Mouse (Mus musculus) cerebellum, adult 8-10 months (tissue): ENCODE data around the gene Irak3.
"Not testable (repeated sequence)": the region's sequence is repeated elsewhere in the genome, so short reads cannot be mapped to it uniquely, and the experiment has no call there.

Source experiments
- DNase-seq: peaks from one replicate; pipeline ENCODE4 v3.0.0; 2022

Gene Irak3

GRCm38 (mm10) chr10:120153911-120154310 is 48.0 kb downstream of the Irak3 start:
- no peak for DNase-seq

GRCm38 (mm10) chr10:120151672-120152071 is 50.3 kb downstream of the Irak3 start:
- no peak for DNase-seq

DNA sequence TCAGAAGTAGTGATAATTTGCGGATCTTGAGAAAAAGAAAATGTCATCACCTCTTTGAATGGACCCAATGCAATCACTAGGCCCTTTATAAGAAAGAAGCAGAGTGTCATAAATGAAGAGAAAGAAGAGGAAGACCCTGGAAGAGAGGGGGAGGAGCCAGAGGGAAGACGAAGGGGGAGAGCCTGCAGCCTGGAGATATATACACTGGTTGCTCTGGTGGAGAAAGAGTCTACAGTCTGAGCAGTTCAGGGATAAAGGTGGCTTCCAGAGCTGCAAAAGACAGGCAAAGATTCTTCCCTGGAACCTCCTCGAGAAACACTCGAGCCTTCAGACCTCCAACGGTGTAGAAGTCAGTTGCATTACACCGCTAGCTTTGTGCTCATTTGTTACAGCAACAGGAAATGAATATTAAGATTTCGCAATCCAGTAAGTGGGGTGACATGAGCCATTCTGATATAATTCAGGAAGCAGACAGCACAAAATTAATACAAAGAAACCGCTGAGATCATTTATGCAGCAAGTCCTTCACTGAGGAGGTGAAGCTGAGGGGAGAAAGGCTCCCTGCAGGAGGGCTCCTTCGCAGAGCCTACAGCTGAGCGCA is 60.9 kb downstream of the Irak3 start:
- no peak for DNase-seq

DNA sequence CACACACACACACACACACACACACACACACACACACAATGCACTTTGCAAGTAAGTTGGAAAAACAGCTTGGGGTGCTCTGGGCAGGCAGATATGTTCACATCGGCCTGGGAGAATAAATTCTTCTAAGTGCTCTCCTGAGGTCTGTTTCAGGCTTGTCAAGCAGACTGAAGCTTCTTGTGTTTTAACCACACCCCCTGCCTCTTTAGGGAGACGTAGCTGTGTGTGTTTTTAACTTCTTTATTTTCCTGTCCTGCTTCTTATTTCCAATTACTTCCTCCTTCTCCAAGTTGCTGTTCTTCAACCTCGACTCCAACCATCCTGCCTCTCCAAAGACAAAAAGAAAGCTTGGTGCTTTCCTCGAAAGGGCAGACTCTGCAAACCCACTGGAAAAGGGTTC is 61.7 kb downstream of the Irak3 start:
- DNase-seq = no peak

GRCm38 (mm10) chr10:120136020-120136562 is 65.8 kb downstream of the Irak3 start:
- no peak for DNase-seq

GRCm38 (mm10) chr10:120133697-120134096 is 68.2 kb downstream of the Irak3 start:
- no peak for DNase-seq

GRCm38 (mm10) chr10:120130621-120131020 is 71.3 kb downstream of the Irak3 start:
- no peak for DNase-seq

- DNase-seq = no peak
Observed at GRCm38 (mm10) chr10:120128601-120129277, 73.2 kb downstream of the Irak3 start.

DNA sequence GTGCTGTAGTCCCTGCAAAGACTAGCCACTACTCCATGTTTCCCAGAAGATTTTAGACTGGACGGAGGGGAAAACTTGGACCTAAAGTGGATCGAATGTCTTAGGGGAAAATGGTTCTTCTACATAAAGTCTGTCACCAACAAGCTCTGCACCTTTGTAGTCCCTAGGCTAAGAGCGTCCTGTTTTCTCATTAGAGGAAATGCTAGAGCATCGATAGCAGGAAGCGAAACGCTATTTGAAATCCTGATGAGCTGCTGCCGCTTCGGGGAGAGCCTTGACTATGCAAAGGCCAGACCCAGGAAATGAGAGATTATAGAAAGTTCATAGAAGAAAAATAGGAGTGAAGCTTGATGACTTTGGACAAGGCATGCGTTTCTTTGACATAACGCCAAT is 76.5 kb downstream of the Irak3 start:
- DNase-seq = no peak

- peak; percentile 73 for DNase-seq
Observed at GRCm38 (mm10) chr10:120124801-120125464, 77.0 kb downstream of the Irak3 start.

DNA sequence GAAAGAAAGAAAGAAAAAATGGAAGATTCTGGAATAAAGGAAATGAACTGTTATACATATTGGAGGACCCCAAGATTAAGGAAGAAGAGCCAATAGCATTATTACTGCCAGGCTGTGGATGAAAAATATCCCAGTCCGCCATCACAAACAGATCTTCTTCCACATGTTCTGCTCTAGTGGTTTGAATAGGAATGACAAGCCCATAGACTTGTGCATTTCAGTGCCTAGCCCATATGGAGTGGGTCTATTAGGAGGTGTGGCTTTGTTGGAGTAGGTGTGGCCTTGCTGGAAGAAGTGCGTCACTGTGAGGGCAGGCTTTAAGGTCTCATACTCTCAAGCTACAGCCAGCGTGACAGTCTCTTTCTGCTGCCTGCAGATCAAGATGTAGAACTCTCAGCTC is 78.2 kb downstream of the Irak3 start:
- no peak for DNase-seq

DNA sequence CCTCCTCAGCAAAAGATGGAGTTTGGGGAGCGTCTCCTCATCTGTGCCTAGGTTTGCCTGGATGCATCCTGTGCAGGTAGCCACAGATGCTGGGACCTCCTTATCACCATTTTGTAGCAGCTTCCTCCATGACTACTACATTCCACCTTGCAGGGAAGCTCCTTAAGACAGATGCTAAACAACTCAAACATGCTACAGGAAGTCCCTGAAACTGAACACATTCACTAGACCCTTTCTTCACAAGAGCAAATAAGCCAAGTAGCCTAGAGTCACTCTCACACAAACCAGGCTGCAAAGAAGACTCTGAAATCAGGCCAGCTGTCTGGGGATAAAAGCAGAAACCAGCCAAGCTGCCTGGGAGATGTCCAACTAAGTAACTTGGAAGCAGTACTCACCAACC is 86.7 kb downstream of the Irak3 start:
- DNase-seq = no peak

GRCm38 (mm10) chr10:120114493-120114892 is 87.4 kb downstream of the Irak3 start:
- DNase-seq = no peak

DNA sequence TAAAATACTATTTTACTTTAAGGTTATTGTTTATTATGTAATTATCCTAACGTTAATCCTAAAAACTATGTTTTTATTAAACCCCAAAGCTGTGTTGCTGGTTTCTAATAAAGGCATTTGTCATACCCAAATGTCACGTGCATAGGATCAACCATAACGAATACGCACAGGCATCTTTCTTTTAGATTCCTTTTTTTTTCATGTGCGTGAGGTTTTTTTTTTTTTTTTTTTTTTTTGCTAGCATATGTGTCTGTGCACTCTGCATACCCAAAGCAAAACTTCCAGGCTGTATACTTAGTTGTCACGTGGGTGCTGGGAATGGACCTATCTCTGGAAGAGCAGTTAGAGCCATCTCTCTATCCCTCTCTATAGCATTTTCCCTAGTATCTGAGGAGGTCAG is 88.0 kb downstream of the Irak3 start:
- DNase-seq = no peak

DNA sequence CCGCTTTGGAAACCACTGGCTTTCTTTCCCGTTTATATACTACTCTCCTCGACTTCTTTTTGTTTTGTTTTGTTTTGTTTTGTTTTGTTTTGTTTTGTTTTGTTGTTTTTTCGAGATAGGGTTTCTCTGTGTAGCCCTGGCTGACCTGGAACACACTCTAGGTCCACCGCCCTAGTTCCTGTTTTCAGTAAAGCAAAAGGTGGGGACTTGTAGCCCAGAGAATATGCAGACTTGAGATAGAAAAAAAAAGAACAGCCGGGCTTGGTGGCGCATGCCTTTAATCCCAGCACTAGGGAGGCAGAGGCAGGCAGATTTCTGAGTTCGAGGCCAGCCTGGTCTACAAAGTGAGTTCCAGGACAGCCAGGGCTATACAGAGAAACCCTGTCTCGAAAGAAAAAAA is 88.4 kb downstream of the Irak3 start:
- not testable (repeated sequence) for DNase-seq

DNA sequence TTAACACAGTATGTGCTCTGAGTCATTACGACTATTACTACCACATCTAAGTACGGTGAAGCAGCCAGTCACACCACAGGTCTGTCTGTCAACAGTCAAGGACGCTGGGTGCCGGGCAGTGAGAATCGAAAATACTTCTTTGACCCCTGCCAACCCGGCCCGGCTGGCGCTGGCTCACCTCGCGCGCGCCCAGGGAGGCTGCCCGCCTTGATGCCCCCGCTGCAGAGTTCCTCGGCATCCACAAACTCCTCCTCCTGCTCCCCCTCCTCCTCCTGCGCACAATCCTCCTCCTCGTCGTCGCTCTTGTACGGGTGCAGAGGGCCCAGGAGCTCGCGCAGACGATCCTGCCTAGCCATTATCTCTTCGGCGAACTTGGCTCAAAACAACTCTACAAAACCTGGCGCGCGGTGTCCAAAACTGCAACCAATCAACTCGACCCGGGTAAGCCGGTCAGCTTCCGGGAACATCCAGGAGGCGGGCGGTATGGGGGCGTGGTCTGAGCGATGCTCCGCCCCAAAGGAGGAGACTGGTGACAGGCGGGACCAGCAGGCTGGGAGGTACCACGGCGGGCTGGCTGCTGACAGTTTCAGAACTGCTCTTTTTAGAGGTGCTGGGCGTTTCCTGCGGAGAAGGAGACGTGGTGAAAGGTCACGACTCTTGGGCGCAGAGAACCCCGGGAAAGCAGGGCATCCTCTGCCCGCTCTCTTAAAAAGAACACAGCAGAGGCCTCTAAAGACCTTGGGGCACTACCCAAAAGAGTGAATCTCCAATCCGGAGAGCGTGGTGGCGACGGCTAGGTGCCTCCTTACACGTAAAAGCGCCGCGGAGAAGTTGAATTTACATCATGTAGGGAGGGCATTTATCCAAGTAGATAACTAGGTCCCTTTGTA is 89.2 kb downstream of the Irak3 start, which contains the start of gene Helb:
Helb (minus strand) TSS at position 481 of the 890 bp plus-strand sequence.
- peak; percentile 98 for DNase-seq

DNA sequence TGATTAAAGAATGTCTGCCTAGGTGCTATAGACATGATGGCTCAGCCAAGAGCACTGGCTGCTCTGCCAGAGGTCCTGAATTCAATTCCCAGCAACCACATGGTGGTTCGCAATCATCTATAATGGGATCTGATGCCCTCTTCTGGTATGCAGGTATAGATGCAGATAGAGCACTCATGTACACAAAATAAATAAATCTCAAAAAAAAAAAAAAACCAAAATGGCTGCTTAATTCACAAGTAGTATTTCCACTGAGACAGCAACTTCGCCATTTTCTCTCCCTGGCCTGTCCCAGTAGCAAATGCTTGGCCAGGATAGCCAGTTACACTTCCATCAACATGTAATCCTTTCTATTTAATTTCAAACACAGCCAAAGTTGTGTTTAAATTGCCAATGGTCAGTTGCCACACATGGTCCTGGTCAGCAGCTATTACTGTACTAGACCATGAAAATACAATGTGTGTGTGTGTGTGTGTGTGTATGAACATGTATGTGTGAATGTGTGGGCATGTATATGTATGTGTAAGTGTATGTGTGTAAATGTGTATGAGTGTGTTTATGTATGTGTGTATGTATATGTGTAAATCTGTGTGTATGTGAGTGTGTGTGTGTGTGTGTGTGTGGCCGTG is 90.1 kb downstream of the Irak3 start:
- no peak for DNase-seq

- no peak for DNase-seq
Observed at GRCm38 (mm10) chr10:120100806-120101205, 101.1 kb downstream of the Irak3 start.

DNA sequence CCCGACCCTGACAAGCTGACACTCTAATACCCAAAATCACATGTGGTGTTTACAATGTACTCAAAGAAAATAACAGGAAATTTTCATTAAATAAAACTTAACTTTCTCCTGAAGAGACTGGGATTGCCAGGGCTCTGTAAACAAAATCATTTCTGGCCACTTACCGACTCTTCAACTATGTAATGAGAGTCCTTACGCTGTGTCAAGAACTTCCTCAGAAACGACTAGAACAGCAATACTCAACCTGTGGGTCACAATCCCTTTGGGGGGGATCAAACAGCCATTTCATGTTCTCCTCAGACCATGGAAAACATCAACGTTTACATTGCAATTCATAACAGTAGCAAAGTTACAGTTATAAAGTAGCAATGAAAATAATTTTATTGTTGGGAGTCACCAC is 104.4 kb downstream of the Irak3 start:
- no peak for DNase-seq

- no peak for DNase-seq
Observed at GRCm38 (mm10) chr10:120095716-120096115, 106.2 kb downstream of the Irak3 start.

DNA sequence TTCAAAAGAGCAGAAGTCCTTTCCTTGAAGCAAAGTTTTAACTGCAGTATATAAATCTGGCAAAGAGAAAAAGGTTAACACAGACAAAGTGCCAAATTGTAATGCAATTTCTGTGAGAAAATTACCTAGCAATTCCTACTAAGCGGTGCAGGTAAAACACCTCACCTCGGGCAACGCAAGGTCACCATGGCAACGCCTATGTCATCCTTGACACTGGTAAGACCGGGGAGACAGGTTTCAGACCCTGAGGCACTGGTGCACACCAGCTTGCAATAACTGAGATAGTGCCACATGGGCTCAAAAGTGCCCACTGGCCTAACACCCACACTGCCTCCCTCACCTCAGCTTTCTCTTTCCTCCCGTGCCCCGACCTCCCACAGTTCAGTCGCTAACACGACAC is 106.8 kb downstream of the Irak3 start:
- DNase-seq = no peak

GRCm38 (mm10) chr10:120092548-120092947 is 109.4 kb downstream of the Irak3 start:
- DNase-seq = no peak
